Mouse (Mus musculus) stomach, embryonic 14.5 days (tissue): ENCODE measurements at regions not wholly inside any gene's neighbourhood (a gene's known extent, or its start where the extent isn't known, plus 50 kb on each side); places are given as distances from the start of the nearest gene placed in this dataset.
"Not testable (repeated sequence)": the region's sequence is repeated elsewhere in the genome, so short reads cannot be mapped to it uniquely, and the experiment has no call there.

ENCODE experiments used
- ATAC-seq: fragments of 200-750 bp; cut with Nextera tagmentation; 2 replicates; pipeline ENCODE4 v1.8.0; 2017; ENCODE audit warnings: low read depth, moderate TSS enrichment; ENCODE audit not compliant: insufficient number of reproducible peaks, insufficient read depth, low FRiP score
- H3K27ac ChIP-seq: fragments of 300-500 bp; sonication (generic); 2 replicates; pipeline ENCODE4 v1.5.1; 2014; ENCODE audit warnings: mild to moderate bottlenecking, low read length, moderate library complexity, mixed read lengths
- H3K27me3 ChIP-seq: fragments of 300-500 bp; sonication (generic); 2 replicates; pipeline ENCODE4 v1.6.1; 2014; ENCODE audit warnings: low read length, control low read depth, mixed read lengths; ENCODE audit not compliant: control insufficient read depth, insufficient read depth
- H3K36me3 ChIP-seq: fragments of 300-500 bp; sonication (generic); 2 replicates; pipeline ENCODE4 v1.6.1; 2014; ENCODE audit warnings: mild to moderate bottlenecking, control low read depth, low read length, moderate library complexity, mixed read lengths; ENCODE audit not compliant: control insufficient read depth, insufficient read depth
- H3K4me1 ChIP-seq: fragments of 300-500 bp; sonication (generic); 2 replicates; pipeline ENCODE4 v1.6.1; 2014; ENCODE audit warnings: low read length, control low read depth, mixed read lengths; ENCODE audit not compliant: control insufficient read depth, insufficient read depth
- H3K4me2 ChIP-seq: fragments of 300-500 bp; sonication (generic); replicated peaks from 2 replicates; pipeline ENCODE4 v1.6.1; 2014; ENCODE audit warnings: low read depth, low read length, control low read depth
- H3K4me3 ChIP-seq: fragments of 300-500 bp; sonication (generic); 2 replicates; pipeline ENCODE4 v1.5.1; 2014; ENCODE audit warnings: low read depth, low read length, control low read depth
- H3K9ac ChIP-seq: fragments of 300-500 bp; sonication (generic); replicated peaks from 2 replicates; pipeline ENCODE4 v1.6.1; 2014; ENCODE audit warnings: low read depth, mild to moderate bottlenecking, control low read depth, low read length, moderate library complexity, mixed read lengths
- H3K9me3 ChIP-seq: fragments of 300-500 bp; sonication (generic); 2 replicates; pipeline ENCODE4 v1.6.1; 2016; ENCODE audit warnings: low read depth, low read length, control low read depth; ENCODE audit not compliant: control insufficient read depth
- WGBS: fragments of 180-500 bp; shearing (Covaris S2); extraction: QIAGEN DNeasy Blood & Tissue Kit; methylation state at CpG from one replicate; pipeline ENCODE4 v1.1.7; 2014; 5-methylcytosine and 5-hydroxymethylcytosine counted together

- no peak for ATAC-seq
- H3K9ac ChIP-seq: no peak overlapping the region
Observed at GRCm38 (mm10) chr1:177501288-177501687, 59.1 kb downstream of the Zbtb18 start.

GRCm38 (mm10) chr1:177503946-177504345 is 61.8 kb downstream of the Zbtb18 start:
- ATAC-seq: no peak
- no peak overlapping the region for H3K4me2 ChIP-seq
- 58% methylated on average over 1 of the region's 1 CpGs for WGBS
- no peak overlapping the region for H3K9ac ChIP-seq
- no peak overlapping the region for H3K4me3 ChIP-seq
- H3K27me3 ChIP-seq: no peaks in the 10 kb centered on the region
- no peaks in the 10 kb centered on the region for H3K36me3 ChIP-seq
- no peaks in the 10 kb centered on the region for H3K9me3 ChIP-seq
- no peaks in the 10 kb centered on the region for H3K4me1 ChIP-seq
- no peak overlapping the region for H3K27ac ChIP-seq

More at GRCm38 (mm10) chr1:177501288-177501687, 59.1 kb downstream of the Zbtb18 start:
- H3K4me3 ChIP-seq: no peak overlapping the region
- no peak overlapping the region for H3K4me2 ChIP-seq
- H3K27me3 ChIP-seq: no peaks in the 10 kb centered on the region
- 46% methylated on average over 7 of the region's 7 CpGs for WGBS
- H3K27ac ChIP-seq: no peak overlapping the region
- H3K9me3 ChIP-seq: no peaks in the 10 kb centered on the region
- H3K4me1 ChIP-seq: no peaks in the 10 kb centered on the region
- H3K36me3 ChIP-seq: no peaks in the 10 kb centered on the region

- H3K27ac ChIP-seq: no peak overlapping the region
- ATAC-seq: no peak
Observed at GRCm38 (mm10) chr1:177504743-177505142, 62.6 kb downstream of the Zbtb18 start.

GRCm38 (mm10) chr1:177507398-177507797 is 65.2 kb downstream of the Zbtb18 start:
- not testable (repeated sequence) for H3K9me3 ChIP-seq, H3K4me1 ChIP-seq, H3K27me3 ChIP-seq, H3K4me3 ChIP-seq, ATAC-seq, H3K36me3 ChIP-seq, H3K9ac ChIP-seq, H3K4me2 ChIP-seq, H3K27ac ChIP-seq
- 58% methylated on average over 4 of the region's 4 CpGs for WGBS

More at GRCm38 (mm10) chr1:177504743-177505142, 62.6 kb downstream of the Zbtb18 start:
- 92% methylated on average over 2 of the region's 2 CpGs for WGBS
- H3K27me3 ChIP-seq: no peaks in the 10 kb centered on the region
- no peaks in the 10 kb centered on the region for H3K9me3 ChIP-seq
- H3K4me1 ChIP-seq: no peaks in the 10 kb centered on the region
- H3K9ac ChIP-seq: no peak overlapping the region
- H3K36me3 ChIP-seq: no peaks in the 10 kb centered on the region
- no peak overlapping the region for H3K4me2 ChIP-seq
- H3K4me3 ChIP-seq: no peak overlapping the region

- no peak for ATAC-seq
- no peak overlapping the region for H3K4me3 ChIP-seq
- WGBS: 78% methylated on average over 10 of the region's 10 CpGs
Observed at GRCm38 (mm10) chr1:177509786-177510185, 67.6 kb downstream of the Zbtb18 start.

GRCm38 (mm10) chr1:177512116-177512515 is 70.0 kb downstream of the Zbtb18 start:
- Histone ChIP-seq H3K4me2 (no peak overlapping the region), H3K27me3 (no peaks in the 10 kb centered on the region), H3K27ac (no peak overlapping the region), H3K36me3 (no peaks in the 10 kb centered on the region), H3K4me3 (no peak overlapping the region), H3K9me3 (no peaks in the 10 kb centered on the region), H3K4me1 (no peaks in the 10 kb centered on the region), H3K9ac (no peak overlapping the region)
- no peak for ATAC-seq
- 84% methylated on average over 2 of the region's 2 CpGs for WGBS

More at GRCm38 (mm10) chr1:177509786-177510185, 67.6 kb downstream of the Zbtb18 start:
- no peaks in the 10 kb centered on the region for H3K4me1 ChIP-seq
- no peak overlapping the region for H3K4me2 ChIP-seq
- no peaks in the 10 kb centered on the region for H3K36me3 ChIP-seq
- no peaks in the 10 kb centered on the region for H3K27me3 ChIP-seq
- no peak overlapping the region for H3K27ac ChIP-seq
- H3K9me3 ChIP-seq: no peaks in the 10 kb centered on the region
- no peak overlapping the region for H3K9ac ChIP-seq

GRCm38 (mm10) chr1:177517934-177518610 is 75.9 kb downstream of the Zbtb18 start:
- 0 out of 2 replicates have a peak, but pooled peaks have one; percentile 14 for ATAC-seq
- H3K27me3 ChIP-seq: no peaks in the 10 kb centered on the region
- H3K9ac ChIP-seq: no peak overlapping the region
- H3K27ac ChIP-seq: no peak overlapping the region
- no peaks in the 10 kb centered on the region for H3K4me1 ChIP-seq
- no peaks in the 10 kb centered on the region for H3K36me3 ChIP-seq
- no peak overlapping the region for H3K4me3 ChIP-seq
- no peaks in the 10 kb centered on the region for H3K9me3 ChIP-seq
- H3K4me2 ChIP-seq: no peak overlapping the region
- WGBS: 32% methylated on average over 18 of the region's 18 CpGs

- no peaks in the 10 kb centered on the region for H3K9me3 ChIP-seq
- 22% methylated on average over 13 of the region's 13 CpGs for whole genome bisulfite sequencing
- H3K9ac ChIP-seq: no peak overlapping the region
- no peak overlapping the region for H3K27ac ChIP-seq
- no peak overlapping the region for H3K4me3 ChIP-seq
- H3K4me2 ChIP-seq: no peak overlapping the region
- no peaks in the 10 kb centered on the region for H3K36me3 ChIP-seq
- H3K27me3 ChIP-seq: no peaks in the 10 kb centered on the region
- H3K4me1 ChIP-seq: no peaks in the 10 kb centered on the region
- ATAC-seq: no peak
Observed at GRCm38 (mm10) chr1:177518897-177519513, 76.9 kb downstream of the Zbtb18 start.
